Mouse (Mus musculus) CD8-positive naive resting alpha-beta T cell, adult 2 months (primary cell): ENCODE results near the gene Rhof.

Source experiments
- DNase-seq, 2 experiments: peaks; one replicate each; pipeline ENCODE4 v3.0.0; 2022; ENCODE audit warnings: low read depth in 2 of 2, low spot score in 2 of 2

Rhof gene

DNA sequence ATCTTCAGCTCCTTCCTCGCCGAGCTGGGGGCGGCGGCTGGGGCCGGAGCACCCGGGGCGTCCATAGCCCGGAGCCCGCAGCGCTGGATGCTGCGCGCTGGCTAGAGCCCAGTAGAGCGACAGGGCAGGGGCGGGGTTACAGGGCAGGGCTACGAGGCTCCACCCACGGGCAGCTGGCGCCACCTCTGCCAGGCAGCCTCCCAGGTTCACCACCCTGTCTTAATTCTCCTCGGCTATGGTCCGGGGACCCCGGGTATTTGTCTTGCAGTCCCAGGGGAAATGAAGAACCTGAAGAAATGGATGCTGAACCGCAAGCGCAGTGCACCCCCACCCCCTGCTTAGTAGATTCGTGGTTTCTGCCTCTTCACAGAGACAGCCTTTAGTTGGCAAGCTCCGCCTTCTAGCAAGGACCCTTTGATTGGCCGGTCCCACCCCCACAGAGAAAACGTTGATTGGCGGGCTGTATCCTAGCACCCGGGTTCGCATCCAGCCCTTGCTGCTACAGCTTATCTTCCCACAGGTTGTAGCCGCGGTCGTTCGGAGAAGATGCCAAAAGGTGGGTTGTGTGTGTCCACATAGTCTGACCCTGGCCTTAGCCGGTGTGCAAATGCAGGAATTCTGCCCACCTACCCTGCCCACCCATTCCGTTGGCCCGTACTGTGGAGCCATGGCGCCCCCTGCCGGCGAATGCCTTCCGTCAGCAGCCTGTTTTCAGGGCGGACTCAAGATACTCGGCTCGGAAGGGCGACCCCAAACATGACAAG lies at the start of gene Rhof:
Gene Rhof (minus strand): TSS at position 385 of the 764 bp plus-strand sequence.
- peak; percentile 85 to 91 for DNase-seq

DNA sequence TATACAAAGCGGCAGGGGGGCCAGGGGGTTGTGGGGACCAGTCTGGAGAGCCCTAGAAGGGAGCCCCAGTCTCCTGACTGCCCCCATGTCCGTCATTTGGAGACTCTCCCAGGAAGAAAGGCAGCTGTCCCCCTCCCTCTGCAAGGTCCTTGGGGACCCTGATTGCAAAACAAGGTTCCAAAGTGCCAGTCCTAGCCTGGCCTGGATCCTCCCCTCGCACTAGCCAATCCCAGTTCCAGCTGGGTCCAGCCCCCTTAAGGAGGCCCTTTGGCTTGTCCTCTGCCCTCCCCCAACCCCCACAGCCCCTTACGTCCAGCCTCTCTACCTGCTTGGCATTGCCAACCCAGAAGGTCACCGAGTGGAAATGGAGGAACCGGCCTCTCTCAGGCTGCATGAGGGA lies 49.0 kb upstream of the Rhof start:
- DNase-seq = no peak

DNA sequence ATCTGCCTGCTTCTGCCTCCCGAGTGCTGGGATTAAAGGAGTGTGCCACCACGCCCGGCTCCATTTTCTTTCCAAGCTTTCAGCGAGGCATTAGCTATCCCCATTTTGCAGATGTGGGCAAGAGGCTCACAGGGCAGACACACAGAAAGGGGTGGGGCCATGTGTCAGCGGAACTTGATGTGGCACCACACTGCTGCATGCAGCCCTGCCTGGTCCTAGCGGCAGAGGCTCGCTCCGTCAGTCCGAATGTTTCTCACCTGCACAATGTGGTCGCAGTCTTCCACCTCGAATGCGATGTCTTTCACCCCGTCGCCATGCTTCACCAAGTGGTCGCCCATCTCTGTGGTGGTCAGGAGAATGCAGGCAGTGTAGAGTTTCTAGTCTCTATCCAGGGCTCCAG lies 47.9 kb upstream of the Rhof start:
- no peak for DNase-seq

DNA sequence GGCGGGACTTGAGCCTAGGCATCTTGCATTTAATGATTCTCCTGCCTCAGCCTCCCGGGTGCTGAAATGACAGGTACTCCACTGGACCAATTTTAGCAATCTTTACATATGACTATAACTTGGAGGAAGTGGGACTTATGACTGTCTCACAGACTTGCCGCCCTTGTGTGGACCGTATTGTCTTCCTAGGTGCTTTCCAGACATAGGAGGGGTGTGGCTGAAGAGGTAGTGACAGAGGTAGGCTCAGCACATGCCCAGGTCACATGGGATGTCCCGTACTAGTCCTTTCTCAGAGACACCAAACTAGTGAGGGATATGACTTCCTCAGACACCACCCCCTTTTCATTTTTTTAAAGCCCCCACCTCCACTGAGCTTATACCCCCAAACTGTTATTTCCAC lies 46.3 kb upstream of the Rhof start:
- DNase-seq = no peak

DNA sequence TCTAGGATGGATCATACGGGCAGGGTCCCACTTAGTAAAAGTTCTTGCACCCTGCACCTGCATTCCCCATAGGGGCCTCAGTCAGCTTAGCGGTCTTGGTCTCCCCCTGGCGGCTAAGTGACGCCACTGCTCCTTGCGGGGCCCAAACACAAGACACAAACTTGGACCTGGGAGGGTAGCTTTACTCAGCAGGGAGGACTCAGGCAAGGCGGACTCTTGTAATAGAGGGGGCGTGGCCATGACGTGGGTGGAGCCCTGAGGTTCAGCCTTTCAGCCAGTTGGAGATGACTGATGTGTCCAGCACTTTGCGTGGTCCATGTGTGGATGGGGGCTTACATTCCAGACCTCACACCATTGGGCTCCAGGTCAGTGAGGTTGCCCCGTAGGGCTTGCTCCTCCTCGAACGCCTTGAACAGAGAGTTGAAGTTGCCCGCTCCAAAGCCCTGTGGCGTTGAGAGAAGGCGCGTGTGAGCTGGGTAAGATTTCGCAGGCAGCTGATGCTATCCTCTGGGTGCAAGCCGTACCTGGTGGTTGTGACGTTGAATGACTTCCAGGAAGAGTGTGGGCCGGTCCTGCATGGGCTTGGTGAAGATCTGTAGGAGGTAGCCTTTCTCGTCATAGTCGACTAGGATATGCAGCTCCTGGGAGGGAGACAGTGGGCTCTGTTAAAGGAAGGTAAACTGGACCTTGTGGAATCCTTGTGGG lies 39.3 kb upstream of the Rhof start:
- DNase-seq = peak; percentile 84 to 87

GRCm38 (mm10) chr5:123170365-123170764 lies 37.9 kb upstream of the Rhof start:
- DNase-seq = no peak

- no peak for DNase-seq
Observed at GRCm38 (mm10) chr5:123169284-123169683, 36.8 kb upstream of the Rhof start, which contains the start of gene Psmd9. Psmd9 (plus strand) TSS chr5:123169413.

DNA sequence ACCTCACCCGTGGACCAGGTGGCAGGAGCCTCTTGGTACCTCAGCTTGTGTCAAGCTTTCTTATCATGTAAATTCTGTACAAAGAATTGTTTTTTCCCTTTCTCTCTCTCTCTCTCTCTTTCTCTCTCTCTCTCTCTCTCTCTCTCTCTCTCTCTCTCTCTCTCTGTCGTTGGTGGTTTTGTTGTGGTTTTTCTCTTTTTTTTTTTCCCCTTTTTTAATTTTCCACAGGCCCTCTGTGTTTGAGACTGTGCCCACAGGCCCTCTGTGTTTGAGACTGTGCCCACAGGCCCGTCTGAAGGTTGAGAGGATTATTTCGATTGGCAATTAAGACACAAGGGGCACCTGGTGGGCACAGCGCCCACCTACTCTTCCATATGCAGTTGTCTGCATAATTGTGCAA lies 35.1 kb upstream of the Rhof start:
- no peak for DNase-seq

GRCm38 (mm10) chr5:123166437-123166836 lies 33.9 kb upstream of the Rhof start:
- no peak for DNase-seq

GRCm38 (mm10) chr5:123162942-123163341 lies 30.4 kb upstream of the Rhof start:
- no peak for DNase-seq

- no peak for DNase-seq
Observed at GRCm38 (mm10) chr5:123160341-123160740, 27.8 kb upstream of the Rhof start.

DNA sequence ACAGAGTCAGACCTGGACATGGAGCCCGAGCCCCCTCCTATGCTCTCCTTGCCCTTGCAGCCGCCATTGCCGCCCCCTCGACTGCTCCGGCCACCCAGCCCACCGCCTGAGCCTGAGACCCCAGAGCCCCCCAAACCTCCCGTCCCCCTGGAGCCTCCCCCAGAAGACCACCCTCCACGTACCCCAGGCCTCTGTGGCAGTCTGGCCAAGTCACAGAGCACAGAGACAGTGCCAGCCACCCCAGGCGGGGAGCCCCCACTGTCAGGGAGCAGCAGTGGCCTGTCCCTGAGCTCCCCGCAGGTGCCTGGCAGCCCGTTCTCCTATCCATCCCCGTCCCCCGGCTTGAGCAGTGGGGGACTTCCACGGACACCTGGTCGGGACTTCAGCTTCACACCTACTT lies 27.4 kb upstream of the Rhof start:
- no peak for DNase-seq

DNA sequence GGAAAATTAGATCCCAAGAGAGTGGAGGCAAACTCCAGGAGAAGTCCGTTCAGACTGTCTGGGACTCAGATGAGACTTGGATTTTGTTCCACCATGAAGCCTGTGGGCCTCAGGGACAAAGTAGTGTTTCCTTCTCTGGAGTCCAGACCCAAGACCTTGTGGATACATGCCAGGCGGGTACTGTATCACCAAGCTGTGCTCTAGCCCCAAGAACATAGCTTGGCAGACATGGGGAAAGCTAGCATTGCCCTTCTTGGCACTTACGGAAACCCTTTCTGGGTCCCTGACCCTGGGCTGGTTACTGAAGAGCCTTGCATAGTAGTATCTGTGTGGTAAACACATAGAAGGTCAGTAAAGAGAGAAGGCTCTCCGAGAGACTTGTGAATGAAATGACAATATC lies 27.0 kb upstream of the Rhof start:
- DNase-seq = no peak

GRCm38 (mm10) chr5:123157972-123158371 lies 25.5 kb upstream of the Rhof start:
- DNase-seq = no peak

DNA sequence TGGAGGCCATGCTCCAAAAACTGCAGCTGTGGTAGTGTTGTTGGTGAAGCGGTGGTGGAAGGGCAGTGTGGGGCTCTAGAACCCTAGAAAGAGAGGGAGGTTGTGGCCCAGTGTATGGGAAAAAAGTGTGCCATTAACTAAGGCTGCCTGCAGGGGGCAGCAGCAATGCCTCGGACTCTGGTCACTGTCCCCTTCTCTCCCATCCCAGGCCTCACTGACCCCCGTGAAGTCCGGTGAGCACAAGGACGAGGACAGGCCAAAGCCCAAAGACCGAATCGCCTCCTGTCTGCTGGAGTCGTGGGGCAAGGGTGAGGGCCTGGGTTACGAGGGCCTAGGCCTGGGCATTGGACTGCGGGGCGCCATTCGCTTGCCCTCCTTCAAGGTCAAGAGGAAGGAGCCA lies 24.3 kb upstream of the Rhof start:
- no peak for DNase-seq

DNA sequence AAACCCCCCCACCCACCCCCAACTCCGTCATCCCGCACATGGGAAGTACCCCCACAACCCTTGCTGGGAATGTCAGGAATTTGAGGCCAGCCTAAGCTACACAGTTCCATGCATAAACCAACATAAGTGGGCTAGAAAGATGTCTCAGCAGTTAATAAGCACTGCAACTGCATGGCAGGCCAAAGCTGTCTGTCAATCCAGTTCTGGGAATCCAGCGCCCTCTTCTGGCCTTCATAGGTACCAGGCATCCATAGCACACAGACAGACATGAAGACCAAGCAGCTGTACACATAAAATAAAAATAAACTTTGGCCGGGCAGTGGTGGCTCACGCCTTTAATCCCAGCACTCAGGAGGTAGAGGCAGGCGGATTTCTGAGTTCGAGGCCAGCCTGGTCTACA lies 22.9 kb upstream of the Rhof start:
- DNase-seq = peak; percentile 74 to 80

DNA sequence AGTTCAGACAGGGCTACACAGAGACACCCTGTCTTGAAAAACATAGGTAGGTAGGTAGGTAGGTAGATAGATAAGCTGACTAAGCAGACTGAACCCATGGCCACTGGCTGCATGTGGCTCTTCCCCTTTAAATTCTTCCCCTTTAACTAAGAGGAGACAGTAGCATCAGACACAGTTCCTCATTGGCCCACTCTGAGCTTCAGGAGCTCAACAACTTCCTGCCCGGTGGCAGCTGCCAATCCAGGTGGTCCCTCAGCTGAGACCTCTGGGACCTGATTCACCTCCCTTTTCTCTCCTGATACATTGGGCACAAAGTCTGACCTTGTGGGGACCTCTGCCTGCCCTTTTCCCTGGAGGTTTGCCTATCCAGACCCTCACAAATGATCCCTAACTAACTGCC lies 20.4 kb upstream of the Rhof start:
- DNase-seq = no peak

- DNase-seq = no peak
Observed at GRCm38 (mm10) chr5:123151707-123152362, 19.3 kb upstream of the Rhof start.

GRCm38 (mm10) chr5:123151077-123151476 lies 18.6 kb upstream of the Rhof start:
- DNase-seq = peak; percentile 45 to 70

DNA sequence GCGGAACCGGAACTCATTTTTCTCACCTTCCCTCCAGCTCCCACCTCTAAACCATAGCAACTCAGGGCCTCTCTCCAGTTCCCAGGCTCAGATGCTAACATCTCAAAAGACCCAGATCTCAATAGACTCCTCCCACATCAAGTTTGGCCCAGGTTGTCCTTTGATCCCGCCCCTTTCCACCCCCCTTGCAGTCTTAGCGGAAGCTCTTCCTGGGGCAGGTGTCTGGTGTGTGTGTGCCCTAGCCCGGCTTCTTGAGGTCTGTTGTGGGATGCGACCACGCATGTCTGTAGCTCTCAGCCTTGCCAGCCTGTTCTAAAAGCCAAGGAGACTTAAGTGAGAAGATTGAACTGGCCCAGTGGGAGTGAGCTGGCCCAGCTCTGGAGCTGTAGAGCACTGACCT lies 18.1 kb upstream of the Rhof start:
- DNase-seq = peak; percentile 68 to 80

DNA sequence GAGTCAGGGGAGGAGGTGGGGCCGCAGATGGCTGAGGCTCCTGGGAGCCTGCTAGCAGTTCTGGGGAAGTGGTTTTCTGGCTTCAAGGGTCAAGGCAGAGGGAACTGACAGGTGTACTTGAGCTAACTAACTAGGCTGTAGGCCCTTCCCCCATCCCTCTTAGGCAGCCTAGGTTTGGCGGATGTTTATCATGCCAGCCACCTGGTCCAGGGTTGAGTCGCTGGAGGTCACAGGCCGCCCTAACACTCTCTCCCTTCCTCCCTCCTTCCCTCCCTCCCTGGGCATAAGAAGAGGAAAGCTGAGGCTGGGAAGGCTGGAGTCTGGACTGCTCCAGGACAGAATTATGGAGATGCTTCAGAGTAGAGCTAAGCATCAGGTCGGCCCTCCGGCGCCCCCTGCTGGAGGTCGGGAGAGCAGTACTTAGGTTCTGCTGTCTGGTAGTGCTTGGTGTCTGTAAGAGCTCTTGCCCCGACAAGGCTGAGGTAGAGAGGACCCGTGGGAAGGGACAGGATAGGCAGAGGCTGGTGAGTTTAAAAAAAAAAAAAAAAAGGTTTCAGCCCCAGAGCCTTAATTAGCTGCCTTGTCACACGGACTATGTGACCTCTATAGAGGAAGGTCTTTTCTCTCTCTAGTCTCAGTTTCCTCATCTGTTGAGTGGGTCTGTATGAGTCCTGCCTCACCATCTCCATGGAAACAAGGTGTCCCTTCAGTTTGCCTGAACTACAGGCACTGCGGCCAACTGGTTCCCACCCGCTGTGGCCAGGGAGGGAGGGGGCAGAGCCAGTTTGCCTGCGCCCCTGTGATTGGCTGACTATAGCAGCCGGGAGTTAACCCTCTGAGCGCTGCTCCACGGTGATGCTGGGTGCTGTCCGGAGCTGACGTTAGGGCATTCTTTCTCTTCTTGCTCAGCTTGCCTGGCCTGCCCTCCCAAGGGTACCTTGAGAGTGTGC lies 17.2 kb upstream of the Rhof start:
- peak; percentile 89 to 93 for DNase-seq
